Mouse (Mus musculus) cerebellum, postnatal 36 days (tissue): Measurements from ENCODE around the gene Klhdc7a.
"Not testable (repeated sequence)": the region's sequence is repeated elsewhere in the genome, so short reads cannot be mapped to it uniquely, and the experiment has no call there.

Experiments used
- DNase-seq, 2 experiments: peaks; one replicate each; pipeline ENCODE4 v3.0.0; 2021 to 2022; ENCODE audit warnings: mixed read lengths in 2 of 2

Gene Klhdc7a

GRCm38 (mm10) chr4:139967922-139968321 is at the start of gene Klhdc7a:
Gene Klhdc7a, minus strand, starts transcription at chr4:139968026.
- peak; percentile 61 to 69 for DNase-seq

GRCm38 (mm10) chr4:140015916-140016315 is 48.1 kb upstream of the Klhdc7a start:
- DNase-seq, result no peak

GRCm38 (mm10) chr4:140010728-140011470 is 43.1 kb upstream of the Klhdc7a start:
- no peak for DNase-seq

- no peak for DNase-seq
Observed at GRCm38 (mm10) chr4:140004932-140005331, 37.1 kb upstream of the Klhdc7a start.

- peak; percentile 47 to 51 for DNase-seq
Observed at GRCm38 (mm10) chr4:140004170-140004569, 36.3 kb upstream of the Klhdc7a start.

GRCm38 (mm10) chr4:140002069-140002468 is 34.2 kb upstream of the Klhdc7a start:
- DNase-seq, result no peak

GRCm38 (mm10) chr4:140000911-140001310 is 33.1 kb upstream of the Klhdc7a start:
- DNase-seq, result no peak

GRCm38 (mm10) chr4:139999033-139999432 is 31.2 kb upstream of the Klhdc7a start:
- no peak for DNase-seq

GRCm38 (mm10) chr4:139995659-139996058 is 27.8 kb upstream of the Klhdc7a start:
- no peak for DNase-seq

GRCm38 (mm10) chr4:139993111-139993755 is 25.4 kb upstream of the Klhdc7a start:
- no peak for DNase-seq

GRCm38 (mm10) chr4:139986913-139987312 is 19.1 kb upstream of the Klhdc7a start:
- DNase-seq, result no peak

- DNase-seq, result no peak
Observed at GRCm38 (mm10) chr4:139978716-139979115, 10.9 kb upstream of the Klhdc7a start.

GRCm38 (mm10) chr4:139977308-139977781 is 9.5 kb upstream of the Klhdc7a start:
- no peak for DNase-seq

- no peak for DNase-seq
Observed at GRCm38 (mm10) chr4:139974506-139974905, 6.7 kb upstream of the Klhdc7a start.

GRCm38 (mm10) chr4:139967475-139967891 is 343 bp downstream of the Klhdc7a start:
- DNase-seq, result no peak

GRCm38 (mm10) chr4:139966981-139967380 is 845 bp downstream of the Klhdc7a start:
- DNase-seq, result no peak

GRCm38 (mm10) chr4:139965596-139966185 is 2.1 kb downstream of the Klhdc7a start:
- DNase-seq, result no peak

GRCm38 (mm10) chr4:139964406-139964805 is 3.4 kb downstream of the Klhdc7a start:
- no peak for DNase-seq

GRCm38 (mm10) chr4:139963911-139964310 is 3.9 kb downstream of the Klhdc7a start:
- DNase-seq, result no peak

- no peak for DNase-seq
Observed at GRCm38 (mm10) chr4:139963059-139963458, 4.8 kb downstream of the Klhdc7a start.

- no peak for DNase-seq
Observed at GRCm38 (mm10) chr4:139961816-139962215, 6.0 kb downstream of the Klhdc7a start.

- DNase-seq, result not testable (repeated sequence)
Observed at GRCm38 (mm10) chr4:139961329-139961728, 6.5 kb downstream of the Klhdc7a start.

GRCm38 (mm10) chr4:139960724-139961315 is 7.0 kb downstream of the Klhdc7a start:
- no peak for DNase-seq
